Mouse (Mus musculus): ENCODE results near the gene Gstp3. TPM values are rescaled to one million over a fixed set of nuclear protein-coding genes. Genes with fewer than 3 reads are reported as not detected.
"Not testable (repeated sequence)": the region's sequence is repeated elsewhere in the genome, so short reads cannot be mapped to it uniquely, and the experiment has no call there.

The Gstp3 gene
- total RNA-seq, 2 experiments from 2014 or later, result 28.5 to 37.6 TPM

DNA sequence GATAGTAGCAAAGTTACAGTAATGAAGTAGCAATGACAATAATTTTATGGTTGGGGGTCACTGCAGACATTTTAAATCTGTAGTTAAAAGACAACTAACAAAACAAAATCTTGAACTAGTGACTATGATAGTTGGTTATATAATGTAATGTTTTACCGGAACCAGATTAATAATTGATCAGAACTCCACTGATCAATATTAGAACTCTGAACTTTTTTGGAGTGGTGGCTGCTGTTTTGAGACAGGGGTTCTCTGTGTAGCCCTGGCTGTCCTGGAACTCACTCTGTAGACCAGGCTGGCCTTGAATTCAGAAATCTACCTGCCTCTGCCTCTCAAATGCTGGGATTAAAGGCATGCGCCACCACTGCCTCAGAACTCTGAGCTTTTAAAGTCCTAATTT, 8.9 kb upstream of the Gstp3 start:
- not testable (repeated sequence) for ATAC-seq (replicated peaks; ENCODE audit: low FRiP score, low TSS enrichment, poor library complexity, severe bottlenecking)

DNA sequence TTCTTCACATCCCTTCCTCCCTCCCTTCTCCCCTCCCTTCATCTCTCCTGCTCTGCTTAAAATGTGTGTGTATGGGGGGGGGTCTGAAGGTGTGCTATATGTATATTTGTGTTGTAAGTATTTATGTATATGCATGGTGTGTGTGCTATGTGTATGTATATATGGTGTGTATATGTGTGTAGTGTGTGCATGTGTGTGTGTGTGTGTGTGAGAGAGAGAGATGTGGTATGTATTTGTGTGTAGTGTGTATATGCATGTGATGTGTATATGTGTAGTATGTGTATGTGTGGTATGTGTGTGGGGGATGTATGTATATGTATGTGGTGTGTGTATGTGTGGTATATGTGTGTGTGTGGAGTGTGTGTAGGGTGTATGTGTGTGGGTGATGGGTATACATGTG, 7.5 kb upstream of the Gstp3 start:
- ATAC-seq (replicated peaks; ENCODE audit: low FRiP score, low TSS enrichment, poor library complexity, severe bottlenecking), result no peak

GRCm38 (mm10) chr19:4066280-4066679, 6.9 kb upstream of the Gstp3 start:
- ATAC-seq (replicated peaks; ENCODE audit: low FRiP score, low TSS enrichment, poor library complexity, severe bottlenecking), result no peak

GRCm38 (mm10) chr19:4064501-4064900, 5.1 kb upstream of the Gstp3 start:
- not testable (repeated sequence) for ATAC-seq (replicated peaks; ENCODE audit: low FRiP score, low TSS enrichment, poor library complexity, severe bottlenecking)

DNA sequence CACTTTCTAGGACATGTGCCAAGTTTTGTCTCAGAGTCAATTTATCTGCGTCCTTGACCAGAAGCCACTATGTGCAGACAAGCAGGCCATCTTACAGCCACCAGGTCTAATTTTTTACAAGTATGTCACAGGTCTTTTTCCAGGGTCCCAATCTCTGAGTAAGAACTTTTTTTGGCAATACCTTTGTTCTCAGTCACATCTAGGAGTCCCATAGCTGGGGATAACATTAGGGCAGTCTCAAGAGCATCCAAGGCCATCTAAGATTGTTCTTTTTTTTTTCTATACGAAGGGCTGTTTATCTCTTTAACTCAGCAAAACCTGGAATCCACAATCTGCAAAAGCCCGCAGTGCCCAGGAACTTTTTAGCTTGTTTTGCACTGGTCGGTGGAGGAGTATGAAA, 4.0 kb upstream of the Gstp3 start:
- not testable (repeated sequence) for ATAC-seq (replicated peaks; ENCODE audit: low FRiP score, low TSS enrichment, poor library complexity, severe bottlenecking)

DNA sequence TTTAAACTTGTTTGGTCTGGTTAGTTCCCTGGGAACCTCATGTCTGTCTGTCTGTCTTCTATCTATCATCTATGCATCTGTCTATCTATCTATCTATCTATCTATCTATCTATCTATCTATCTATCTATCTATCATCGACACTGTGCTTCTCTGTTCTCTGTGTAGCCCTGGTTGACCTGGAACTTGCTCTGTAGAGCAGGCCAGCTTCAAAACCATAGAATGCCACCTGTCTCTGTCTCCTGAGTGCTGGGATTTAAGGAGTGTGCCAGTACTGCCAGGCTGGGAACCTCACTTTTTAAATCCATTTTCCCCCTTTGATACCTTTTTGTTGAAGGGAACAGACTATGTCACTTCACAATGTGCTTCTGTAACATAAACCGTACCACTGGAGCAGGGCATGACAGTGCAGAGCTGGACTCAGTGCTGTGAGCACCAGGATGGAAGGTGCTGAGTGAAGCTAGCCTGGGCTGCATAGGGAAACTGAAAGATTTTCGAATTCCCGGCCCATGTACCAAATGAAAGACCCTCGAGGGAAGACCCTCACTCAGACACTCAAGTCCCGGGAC, 1.6 kb upstream of the Gstp3 start:
- no peak for ATAC-seq (replicated peaks; ENCODE audit: low FRiP score, low TSS enrichment, poor library complexity, severe bottlenecking)

DNA sequence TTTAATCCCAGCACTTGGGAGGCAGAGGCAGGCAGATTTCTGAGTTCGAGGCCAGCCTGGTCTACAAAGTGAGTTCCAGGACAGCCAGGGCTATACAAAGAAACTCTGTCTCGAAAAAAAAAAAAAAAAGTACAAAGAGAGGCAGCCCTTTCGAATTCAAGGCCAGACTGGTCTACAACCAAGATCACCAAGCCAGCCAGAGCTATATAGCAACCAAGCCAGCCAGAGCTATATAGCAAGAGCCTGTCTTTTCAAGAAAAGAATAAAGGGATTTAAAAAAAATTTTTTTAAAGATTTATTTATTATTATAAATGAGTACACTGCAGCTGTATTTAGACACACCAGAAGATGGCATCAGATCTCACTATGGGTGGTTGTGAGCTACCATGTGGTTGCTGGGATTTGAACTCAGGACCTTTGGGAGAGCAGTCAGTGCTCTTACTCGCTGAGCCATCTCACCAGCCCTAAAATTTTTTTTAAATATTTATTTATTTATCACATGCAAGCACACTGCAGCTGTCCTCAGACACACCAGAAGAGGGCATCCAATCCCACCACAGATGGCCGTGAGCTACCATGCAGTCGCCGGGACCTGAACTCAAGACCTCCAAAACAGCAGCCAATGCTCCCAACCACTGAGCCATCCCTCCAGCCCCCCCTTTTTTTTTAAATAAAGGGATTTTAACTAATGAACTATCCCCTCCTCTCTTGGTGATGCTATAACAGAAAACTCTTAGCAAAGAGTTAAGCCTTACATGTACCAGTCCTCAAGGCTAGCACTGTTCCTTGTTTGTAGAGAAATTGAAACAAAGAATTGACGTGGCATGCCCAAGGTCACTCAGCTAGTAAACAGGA, 902 bp upstream of the Gstp3 start:
- not testable (repeated sequence) for ATAC-seq (replicated peaks; ENCODE audit: low FRiP score, low TSS enrichment, poor library complexity, severe bottlenecking)

GRCm38 (mm10) chr19:4058581-4058980, 788 bp downstream of the Gstp3 start:
- 0 out of 2 replicates have a peak, but pooled peaks have one; percentile 17 for ATAC-seq (replicated peaks; ENCODE audit: low FRiP score, low TSS enrichment, poor library complexity, severe bottlenecking)

DNA sequence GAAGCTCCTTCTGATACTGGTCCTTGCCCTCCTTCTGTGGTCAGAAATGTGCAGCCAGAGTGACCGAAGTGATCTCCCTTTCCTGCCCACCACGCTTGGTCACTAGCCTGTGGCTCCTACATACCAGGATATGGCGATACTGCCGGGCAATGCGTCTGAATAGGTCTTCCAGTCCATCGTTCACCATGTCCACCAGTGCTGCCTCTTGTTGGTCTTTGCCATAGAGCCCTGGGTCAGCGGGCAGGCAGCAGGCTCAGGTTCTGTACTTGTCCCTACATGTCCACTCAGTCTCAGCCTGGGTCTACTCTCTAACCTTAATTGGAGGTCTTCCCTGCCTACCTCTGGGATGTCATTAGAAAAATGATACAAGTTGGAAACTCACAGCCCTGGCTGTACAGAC, 1.4 kb downstream of the Gstp3 start:
- no peak for ATAC-seq (replicated peaks; ENCODE audit: low FRiP score, low TSS enrichment, poor library complexity, severe bottlenecking)

DNA sequence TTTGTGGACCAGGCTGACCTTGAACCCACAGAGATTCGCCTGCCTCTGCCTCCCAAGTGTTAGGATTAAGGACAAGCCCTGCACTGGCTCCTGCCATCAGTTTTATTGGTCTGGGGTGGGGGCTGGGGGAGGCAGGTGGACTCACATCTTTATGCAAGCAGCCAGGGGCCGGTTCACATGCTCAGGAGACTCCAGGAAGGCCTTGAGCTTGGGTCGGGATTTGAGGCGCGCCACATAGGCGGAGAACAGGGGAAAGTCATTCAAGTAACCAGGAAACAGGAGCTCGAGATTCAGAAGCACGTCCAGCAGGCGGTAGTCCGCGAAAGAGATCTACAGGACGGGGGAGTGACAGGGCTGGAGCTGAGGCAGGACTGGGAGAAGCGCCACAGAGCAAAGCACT, 2.0 kb downstream of the Gstp3 start:
- no peak for ATAC-seq (replicated peaks; ENCODE audit: low FRiP score, low TSS enrichment, poor library complexity, severe bottlenecking)

GRCm38 (mm10) chr19:4056727-4057126, 2.6 kb downstream of the Gstp3 start:
- ATAC-seq (replicated peaks; ENCODE audit: low FRiP score, low TSS enrichment, poor library complexity, severe bottlenecking), result no peak

- no peak for ATAC-seq (replicated peaks; ENCODE audit: low FRiP score, low TSS enrichment, poor library complexity, severe bottlenecking)
Measured at GRCm38 (mm10) chr19:4055947-4056693, 3.2 kb downstream of the Gstp3 start.

DNA sequence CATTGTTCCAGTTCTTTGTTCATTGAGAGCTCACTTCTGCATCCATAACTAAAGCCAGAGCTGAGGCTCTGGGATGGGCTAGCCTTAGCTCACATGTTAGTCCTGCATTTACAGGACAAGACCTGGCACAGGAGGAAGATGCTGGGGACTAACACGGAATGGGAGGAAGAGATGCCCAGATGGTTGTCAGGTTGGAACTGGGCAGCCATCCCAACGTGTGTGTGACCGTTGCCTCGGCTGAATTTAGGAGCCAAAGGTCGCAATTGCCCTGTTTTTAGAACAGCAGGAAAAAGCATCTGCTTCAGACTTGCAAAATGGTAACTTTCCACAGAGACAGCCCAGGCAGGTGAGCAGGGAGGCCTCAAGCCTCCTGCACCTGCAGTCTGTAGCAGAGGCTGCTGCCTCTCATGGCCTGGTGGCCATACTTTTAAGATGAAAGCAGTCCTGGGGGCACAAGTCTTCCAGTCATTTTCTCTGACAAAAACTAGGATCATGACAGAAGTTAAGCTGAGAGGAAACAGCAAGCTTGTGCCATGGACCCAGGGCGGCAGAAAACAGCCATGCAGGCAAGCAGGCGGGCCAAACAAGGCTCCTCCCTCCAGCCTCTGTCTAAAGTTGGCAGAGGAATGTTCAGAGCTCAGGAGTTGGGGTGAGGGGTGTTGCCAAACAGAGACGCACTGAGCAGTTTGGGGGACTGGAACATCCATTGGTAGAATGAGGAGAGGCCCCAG, 4.0 kb downstream of the Gstp3 start:
- ATAC-seq (replicated peaks; ENCODE audit: low FRiP score, low TSS enrichment, poor library complexity, severe bottlenecking), result no peak

GRCm38 (mm10) chr19:4054613-4055012, 4.8 kb downstream of the Gstp3 start:
- no peak for ATAC-seq (replicated peaks; ENCODE audit: low FRiP score, low TSS enrichment, poor library complexity, severe bottlenecking)

GRCm38 (mm10) chr19:4052516-4053030, 6.8 kb downstream of the Gstp3 start:
- no peak for ATAC-seq (replicated peaks; ENCODE audit: low FRiP score, low TSS enrichment, poor library complexity, severe bottlenecking)

DNA sequence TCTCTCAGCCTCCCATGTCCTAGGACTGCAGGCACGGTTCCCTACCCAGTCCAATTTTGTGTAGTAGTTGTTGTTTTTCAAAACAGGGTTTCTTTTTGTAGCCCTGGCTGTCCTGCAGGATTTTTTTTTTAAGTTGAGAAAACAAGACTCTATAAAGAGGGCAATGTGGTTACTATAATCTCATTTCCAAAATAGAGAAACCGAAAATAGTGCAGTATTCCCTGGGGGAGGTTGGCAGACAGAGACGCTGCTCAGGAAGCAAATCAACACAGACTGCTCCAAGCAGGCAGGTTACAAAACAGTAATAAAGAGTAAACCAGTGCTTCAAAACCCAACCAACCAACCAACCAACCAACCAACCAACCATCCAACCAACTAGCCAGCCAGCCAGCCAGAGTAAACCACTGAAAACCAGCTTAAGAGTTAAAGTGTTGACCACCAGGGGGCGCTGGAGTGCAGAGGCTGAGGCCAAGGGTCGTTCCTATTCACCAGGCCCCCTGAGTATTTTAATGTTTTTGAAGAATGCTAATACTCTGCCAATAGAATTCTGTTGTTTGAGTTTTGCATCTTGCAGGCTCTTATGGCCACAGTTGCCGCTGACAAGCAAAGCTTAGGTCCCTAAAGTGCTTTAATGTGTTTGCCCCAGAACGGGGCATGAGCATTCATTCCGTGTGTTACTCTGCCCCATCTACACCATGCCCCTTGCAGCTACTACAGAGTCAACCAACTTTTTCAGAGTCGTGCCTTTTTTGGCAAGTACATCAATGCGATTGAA, 7.4 kb downstream of the Gstp3 start:
- ATAC-seq (replicated peaks; ENCODE audit: low FRiP score, low TSS enrichment, poor library complexity, severe bottlenecking), result no peak

- ATAC-seq (replicated peaks; ENCODE audit: low FRiP score, low TSS enrichment, poor library complexity, severe bottlenecking), result no peak
Measured at GRCm38 (mm10) chr19:4051016-4051415, 8.4 kb downstream of the Gstp3 start.

GRCm38 (mm10) chr19:4049069-4049468, 10.3 kb downstream of the Gstp3 start:
- not testable (repeated sequence) for ATAC-seq (replicated peaks; ENCODE audit: low FRiP score, low TSS enrichment, poor library complexity, severe bottlenecking)

- ATAC-seq (replicated peaks; ENCODE audit: low FRiP score, low TSS enrichment, poor library complexity, severe bottlenecking), result no peak
Measured at GRCm38 (mm10) chr19:4047859-4048258, 11.5 kb downstream of the Gstp3 start.
